Mouse (Mus musculus) midbrain, embryonic 15.5 days (tissue): ENCODE measurements around the gene Melk. TPM values are rescaled to one million over a fixed set of nuclear protein-coding genes. Genes with fewer than 3 reads are reported as not detected.

Source experiments
- ATAC-seq: fragments of 200-750 bp; cut with Nextera tagmentation; replicated peaks from 2 replicates; pipeline ENCODE4 v1.8.0; 2017; ENCODE audit warnings: moderate TSS enrichment
- H3K27ac ChIP-seq: fragments of 300-500 bp; sonication (generic); 2 replicates; pipeline ENCODE4 v1.5.1; 2015; ENCODE audit warnings: mild to moderate bottlenecking, inconsistent platforms
- H3K27me3 ChIP-seq: fragments of 300-500 bp; sonication (generic); replicated peaks from 2 replicates; pipeline ENCODE4 v1.6.1; 2015; ENCODE audit warnings: inconsistent platforms
- H3K36me3 ChIP-seq: fragments of 300-500 bp; sonication (generic); replicated peaks from 2 replicates; pipeline ENCODE4 v1.6.1; 2015; ENCODE audit warnings: inconsistent platforms
- H3K4me1 ChIP-seq: fragments of 300-500 bp; sonication (generic); 2 replicates; pipeline ENCODE4 v1.6.1; 2015; ENCODE audit warnings: inconsistent platforms
- H3K4me2 ChIP-seq: fragments of 300-500 bp; sonication (generic); 2 replicates; pipeline ENCODE4 v1.6.1; 2015; ENCODE audit warnings: inconsistent platforms, mild to moderate bottlenecking, moderate library complexity
- H3K4me3 ChIP-seq: fragments of 300-500 bp; sonication (generic); 2 replicates; pipeline ENCODE4 v1.5.1; 2015; ENCODE audit warnings: mild to moderate bottlenecking, inconsistent platforms
- H3K9ac ChIP-seq: fragments of 300-500 bp; sonication (generic); 2 replicates; pipeline ENCODE4 v1.6.1; 2015; ENCODE audit warnings: mild to moderate bottlenecking, inconsistent platforms
- H3K9me3 ChIP-seq: fragments of 300-500 bp; sonication (generic); 2 replicates; pipeline ENCODE4 v1.6.1; 2016; ENCODE audit warnings: inconsistent platforms
- WGBS: fragments of 180-500 bp; shearing (Covaris S2); methylation state at CpG from one replicate; pipeline ENCODE4 v1.1.7; 2015; ENCODE audit warnings: mixed read lengths; 5-methylcytosine and 5-hydroxymethylcytosine counted together
- polyA plus RNA-seq: library from polyadenylated mRNA; unstranded; fragments of >200 nt; fragmentation: Nextera tagmentation; extraction: Ambion mirVana; gene quantifications from 2 replicates; pipeline ENCODE4 v1.2.1, GENCODE M21; 2015

Melk gene
- polyA plus RNA-seq, 1 experiment from 2014 or later, result 5.5 TPM

DNA sequence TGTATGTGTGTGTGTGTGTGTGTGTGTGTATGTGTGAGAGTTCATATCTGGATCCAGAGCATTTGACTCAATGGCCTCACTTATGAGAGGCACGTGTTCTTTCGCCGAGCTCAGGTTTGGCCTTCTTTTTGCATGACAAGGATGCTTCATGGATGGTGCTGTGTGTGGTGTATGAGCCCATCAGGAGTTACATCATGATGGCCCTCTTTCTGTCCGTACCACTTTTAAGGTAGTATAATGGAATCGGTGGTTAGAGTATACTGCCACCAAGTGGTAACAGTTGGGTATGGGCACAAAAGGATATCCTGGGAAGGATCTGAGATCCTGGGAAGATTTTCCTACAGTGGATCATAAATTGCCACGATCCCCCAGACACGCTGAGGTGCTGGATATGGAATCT lies 8.1 kb upstream of the Melk start:
- Histone ChIP-seq H3K36me3 (no peaks in the 10 kb centered on the region), H3K9ac (no peak overlapping the region), H3K9me3 (no peaks in the 10 kb centered on the region), H3K27ac (no peak overlapping the region), H3K4me2 (no peak overlapping the region), H3K27me3 (no peaks in the 10 kb centered on the region), H3K4me1 (no peaks in the 10 kb centered on the region), H3K4me3 (no peak overlapping the region)
- WGBS, result 18% methylated on average over 7 of the region's 7 CpGs
- 0 out of 2 replicates have a peak, but pooled peaks have one; percentile 62 for ATAC-seq

DNA sequence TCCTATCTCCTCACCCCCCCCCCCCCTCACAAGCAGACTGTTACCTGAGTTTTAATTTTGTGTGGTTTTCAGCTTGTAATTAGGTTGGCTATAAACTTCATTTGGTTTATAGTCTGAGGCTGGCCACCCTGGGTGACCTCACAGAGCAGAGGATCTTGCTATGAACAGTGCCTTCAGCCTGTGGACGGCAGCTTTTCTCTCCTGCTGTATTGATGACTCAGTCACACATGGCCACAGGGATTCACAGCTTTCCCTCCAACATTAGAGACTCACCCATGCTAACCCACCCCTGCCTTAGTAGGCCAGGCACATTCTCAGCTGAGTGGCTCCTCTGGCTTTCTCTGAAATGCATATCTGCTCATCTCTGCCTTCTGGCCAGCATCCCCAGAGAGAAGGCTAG lies 4.8 kb upstream of the Melk start:
- H3K27me3 ChIP-seq, result no peaks in the 10 kb centered on the region
- H3K9me3 ChIP-seq, result no peaks in the 10 kb centered on the region
- peaks cover 3% of the 10 kb centered on the region; the same call in 1 of the 2 replicates for H3K4me1 ChIP-seq
- no peak for ATAC-seq
- no peak overlapping the region for H3K4me2 ChIP-seq
- H3K9ac ChIP-seq, result no peak overlapping the region
- 75% methylated on average over 1 of the region's 1 CpGs for WGBS
- no peak overlapping the region for H3K27ac ChIP-seq
- no peaks in the 10 kb centered on the region for H3K36me3 ChIP-seq
- no peak overlapping the region for H3K4me3 ChIP-seq

DNA sequence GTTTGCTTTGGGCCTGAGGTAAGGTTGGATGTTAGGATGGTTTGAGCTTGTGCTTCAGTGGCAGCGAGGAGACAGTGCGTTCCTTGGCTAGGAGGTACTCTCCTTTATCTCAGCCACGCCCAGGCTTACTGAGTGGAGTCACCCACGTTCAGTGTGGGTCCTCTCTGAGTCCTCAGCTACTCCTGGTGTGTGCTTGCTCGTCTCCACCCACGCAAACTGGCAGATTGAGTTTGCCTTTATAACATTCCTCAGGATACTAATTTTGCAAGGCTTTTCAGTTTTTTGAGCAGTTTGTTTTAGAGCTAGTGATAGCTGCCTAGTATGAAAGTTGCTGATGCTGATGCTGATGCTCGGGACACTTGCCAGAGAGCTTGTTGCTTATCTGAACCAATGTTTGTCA lies 5.9 kb downstream of the Melk start:
- Histone ChIP-seq H3K4me2 (no peak overlapping the region), H3K36me3 (no peaks in the 10 kb centered on the region), H3K4me1 (peaks cover 3% of the 10 kb centered on the region), H3K27me3 (no peaks in the 10 kb centered on the region), H3K27ac (no peak overlapping the region), H3K9ac (no peak overlapping the region), H3K9me3 (no peaks in the 10 kb centered on the region), H3K4me3 (no peak overlapping the region)
- 92% methylated on average over 7 of the region's 7 CpGs for WGBS
- no peak for ATAC-seq

DNA sequence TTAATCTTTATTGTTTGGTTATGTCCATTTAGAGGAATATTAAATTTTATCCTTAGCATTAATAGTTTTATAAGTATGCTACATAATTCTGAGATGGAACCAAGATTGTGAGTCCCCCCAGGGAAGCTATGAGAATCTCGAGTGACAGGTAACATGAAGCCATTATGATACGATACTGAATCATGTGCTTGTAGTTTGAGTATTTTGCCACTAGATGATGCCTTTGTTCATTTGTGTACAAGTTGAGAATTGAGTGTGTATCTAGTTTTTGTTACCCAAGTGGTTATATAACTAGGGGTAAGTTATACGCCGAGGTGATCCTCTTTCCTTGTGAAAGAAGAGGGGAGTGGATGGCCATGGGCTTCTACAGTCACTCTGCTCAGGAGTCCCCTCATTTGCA lies 9.8 kb downstream of the Melk start:
- H3K4me3 ChIP-seq, result no peak overlapping the region
- no peak overlapping the region for H3K9ac ChIP-seq
- no peaks in the 10 kb centered on the region for H3K36me3 ChIP-seq
- H3K4me2 ChIP-seq, result no peak overlapping the region
- no peaks in the 10 kb centered on the region for H3K4me1 ChIP-seq
- no peaks in the 10 kb centered on the region for H3K9me3 ChIP-seq
- no peak for ATAC-seq
- no peak overlapping the region for H3K27ac ChIP-seq
- H3K27me3 ChIP-seq, result no peaks in the 10 kb centered on the region
- WGBS, result 76% methylated on average over 4 of the region's 4 CpGs

DNA sequence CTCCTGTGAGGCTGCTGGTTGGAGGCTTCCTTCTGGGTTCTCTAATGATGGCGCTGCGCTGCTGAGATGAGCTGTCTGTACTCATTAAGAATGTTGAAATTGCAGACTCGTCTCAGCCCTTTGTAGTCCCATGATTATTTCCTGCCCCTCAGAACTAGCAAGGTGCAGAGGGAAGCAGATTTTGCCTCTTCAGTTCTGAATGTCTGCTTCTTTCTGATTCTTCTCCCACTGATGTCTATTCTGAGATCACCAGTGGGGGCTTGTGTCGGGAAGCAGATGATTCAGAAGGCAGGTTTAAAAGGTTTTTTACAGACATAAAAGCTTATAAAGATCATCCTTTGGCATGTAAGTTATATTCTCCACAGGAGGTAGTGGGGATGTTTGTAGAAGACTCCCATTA lies 10.2 kb downstream of the Melk start:
- no peaks in the 10 kb centered on the region for H3K27me3 ChIP-seq
- no peak overlapping the region for H3K4me2 ChIP-seq
- no peaks in the 10 kb centered on the region for H3K4me1 ChIP-seq
- no peaks in the 10 kb centered on the region for H3K36me3 ChIP-seq
- no peak overlapping the region for H3K4me3 ChIP-seq
- H3K9me3 ChIP-seq, result no peaks in the 10 kb centered on the region
- ATAC-seq, result no peak
- H3K9ac ChIP-seq, result no peak overlapping the region
- WGBS, result 75% methylated on average over 4 of the region's 4 CpGs
- no peak overlapping the region for H3K27ac ChIP-seq

DNA sequence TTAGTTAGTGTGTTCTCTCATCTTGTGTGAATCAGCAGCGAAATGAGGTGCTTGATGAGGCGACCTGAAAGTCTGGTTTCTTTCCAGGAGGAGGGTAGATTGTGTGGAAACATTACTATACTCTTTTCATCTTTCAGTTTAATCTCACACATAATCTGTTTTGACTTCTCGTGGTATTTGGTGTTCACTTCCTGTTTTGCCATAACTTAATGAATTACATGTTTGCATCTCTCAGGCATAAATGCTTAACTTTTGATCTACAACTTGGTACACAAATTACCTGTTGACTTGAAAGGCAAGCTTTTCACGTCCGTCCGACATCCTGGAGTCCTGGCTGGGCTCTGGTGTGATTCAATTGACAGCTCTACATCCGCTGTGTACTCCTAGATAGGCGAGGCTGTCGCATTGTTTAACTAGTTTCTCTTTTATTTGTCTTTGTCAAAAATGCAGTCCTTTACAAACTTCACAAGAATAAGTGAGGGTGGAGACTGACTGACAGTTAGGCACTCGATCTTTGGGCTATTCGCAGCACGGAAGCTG lies 15.7 kb downstream of the Melk start:
- Histone ChIP-seq H3K4me3 (no peak overlapping the region), H3K27ac (no peak overlapping the region), H3K36me3 (no peaks in the 10 kb centered on the region), H3K9me3 (no peaks in the 10 kb centered on the region), H3K27me3 (no peaks in the 10 kb centered on the region), H3K4me1 (no peaks in the 10 kb centered on the region), H3K9ac (no peak overlapping the region), H3K4me2 (no peak overlapping the region)
- WGBS, result 87% methylated on average over 12 of the region's 12 CpGs
- ATAC-seq, result no peak

DNA sequence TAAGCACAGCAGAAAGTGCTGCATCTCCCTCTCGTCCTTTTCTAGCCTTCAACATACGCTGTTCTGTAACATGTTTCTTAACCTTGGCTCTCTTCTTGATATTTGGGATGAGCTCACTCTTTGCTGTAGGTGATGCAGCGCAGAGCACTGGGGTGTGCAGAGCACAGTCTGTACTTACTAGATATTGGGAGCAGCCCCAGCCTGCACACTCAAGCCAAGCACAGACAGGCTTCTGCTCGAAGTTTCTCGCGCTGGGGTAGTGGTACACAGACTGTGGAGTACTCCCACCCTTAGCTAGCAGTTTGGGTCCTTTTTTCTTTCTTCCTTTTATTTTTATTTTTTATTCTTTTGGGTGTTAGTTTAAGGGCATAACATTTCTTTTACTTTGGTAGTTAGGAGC lies 19.8 kb downstream of the Melk start:
- H3K4me2 ChIP-seq, result no peak overlapping the region
- H3K36me3 ChIP-seq, result no peaks in the 10 kb centered on the region
- no peak overlapping the region for H3K27ac ChIP-seq
- H3K27me3 ChIP-seq, result no peaks in the 10 kb centered on the region
- no peak for ATAC-seq
- no peaks in the 10 kb centered on the region for H3K4me1 ChIP-seq
- H3K9me3 ChIP-seq, result no peaks in the 10 kb centered on the region
- no peak overlapping the region for H3K9ac ChIP-seq
- WGBS, result 90% methylated on average over 6 of the region's 6 CpGs
- H3K4me3 ChIP-seq, result no peak overlapping the region

DNA sequence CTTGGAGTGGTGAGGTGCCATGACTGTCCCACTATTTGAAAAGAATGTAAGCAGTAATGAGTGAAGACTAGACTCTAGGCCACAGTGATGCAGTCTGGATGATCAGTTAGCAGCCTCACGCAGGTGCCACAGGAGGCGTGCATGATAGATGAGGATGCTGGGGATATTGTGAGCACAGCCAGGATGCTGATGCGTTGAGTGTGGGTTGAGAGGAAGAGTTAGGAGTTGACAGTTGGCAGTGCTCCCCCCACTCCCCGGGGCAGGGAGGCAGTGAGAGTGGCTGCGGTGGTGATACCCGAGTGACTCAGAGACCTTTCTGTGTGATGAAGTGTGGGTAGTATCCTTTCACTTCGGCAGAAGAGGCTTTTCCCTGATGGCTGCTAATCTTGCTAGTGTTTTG lies 21.4 kb downstream of the Melk start:
- H3K4me1 ChIP-seq, result no peaks in the 10 kb centered on the region
- WGBS, result 93% methylated on average over 7 of the region's 7 CpGs
- H3K36me3 ChIP-seq, result no peaks in the 10 kb centered on the region
- H3K4me3 ChIP-seq, result no peak overlapping the region
- no peaks in the 10 kb centered on the region for H3K9me3 ChIP-seq
- H3K27ac ChIP-seq, result no peak overlapping the region
- no peak for ATAC-seq
- no peak overlapping the region for H3K4me2 ChIP-seq
- H3K27me3 ChIP-seq, result no peaks in the 10 kb centered on the region
- H3K9ac ChIP-seq, result no peak overlapping the region

DNA sequence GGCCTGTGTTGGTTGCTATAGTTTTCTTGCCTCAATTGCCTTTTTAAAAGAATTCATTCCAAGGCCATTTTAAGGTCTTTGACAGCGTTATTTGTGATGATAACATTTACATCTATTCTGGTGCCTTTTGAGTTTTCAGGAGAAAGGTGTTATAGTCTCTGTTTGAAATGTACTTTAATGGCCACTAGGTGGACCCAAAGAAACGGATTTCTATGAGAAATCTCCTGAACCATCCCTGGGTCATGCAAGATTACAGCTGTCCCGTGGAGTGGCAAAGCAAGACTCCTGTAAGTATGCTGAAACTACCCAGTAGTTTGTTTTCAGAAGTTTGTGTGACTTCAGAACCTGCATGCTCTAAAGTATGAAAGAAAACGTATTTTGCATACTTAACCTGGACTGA lies 24.8 kb downstream of the Melk start:
- Histone ChIP-seq H3K4me3 (no peak overlapping the region), H3K4me1 (no peaks in the 10 kb centered on the region), H3K9me3 (no peaks in the 10 kb centered on the region), H3K27me3 (no peaks in the 10 kb centered on the region), H3K4me2 (no peak overlapping the region), H3K36me3 (no peaks in the 10 kb centered on the region), H3K9ac (no peak overlapping the region), H3K27ac (no peak overlapping the region)
- ATAC-seq, result no peak
- WGBS, result 40% methylated on average over 4 of the region's 4 CpGs

DNA sequence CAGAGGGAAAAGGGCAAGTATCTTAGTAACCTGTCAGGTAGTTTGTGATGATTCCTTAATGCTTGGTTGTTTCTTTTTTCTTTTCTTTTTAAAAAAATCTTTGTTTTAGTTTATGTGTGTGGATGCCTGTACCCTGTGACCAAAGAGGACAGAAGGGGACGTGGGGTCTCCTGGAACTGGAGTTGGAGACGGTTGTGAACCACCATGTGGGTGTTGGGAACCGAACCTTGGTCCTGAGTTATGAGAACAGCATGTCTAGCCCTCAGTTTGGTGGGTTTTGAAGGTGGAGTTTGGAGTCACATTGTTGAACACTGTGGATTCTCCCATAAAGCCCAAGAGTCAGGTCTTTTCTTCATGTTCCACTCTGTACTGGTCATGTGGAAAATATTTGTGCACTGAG lies 26.0 kb downstream of the Melk start:
- no peak overlapping the region for H3K4me2 ChIP-seq
- ATAC-seq, result no peak
- no peaks in the 10 kb centered on the region for H3K36me3 ChIP-seq
- no peaks in the 10 kb centered on the region for H3K9me3 ChIP-seq
- no peak overlapping the region for H3K27ac ChIP-seq
- no peaks in the 10 kb centered on the region for H3K4me1 ChIP-seq
- H3K9ac ChIP-seq, result no peak overlapping the region
- H3K4me3 ChIP-seq, result no peak overlapping the region
- 98% methylated on average over 3 of the region's 3 CpGs for WGBS
- H3K27me3 ChIP-seq, result no peaks in the 10 kb centered on the region

DNA sequence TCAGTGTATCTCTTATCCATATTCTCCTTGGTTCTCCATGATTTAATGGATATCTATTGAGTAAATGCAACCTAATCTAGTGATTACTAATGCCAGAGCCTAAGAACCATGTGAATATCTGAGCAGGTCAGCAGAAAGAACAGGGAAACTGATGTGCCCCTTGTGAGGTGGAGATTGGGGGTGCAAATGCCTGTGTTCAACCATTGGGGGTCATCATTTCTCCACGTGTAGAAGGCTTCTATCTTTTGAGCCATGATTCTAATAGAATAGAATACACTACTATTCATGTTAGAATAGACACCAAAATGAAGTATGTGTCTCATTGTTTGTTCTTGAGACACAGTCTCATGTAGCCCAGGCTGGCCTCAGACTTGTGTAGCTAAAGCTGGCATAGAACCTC lies 27.3 kb downstream of the Melk start:
- 74% methylated on average over 1 of the region's 1 CpGs for WGBS
- no peak overlapping the region for H3K27ac ChIP-seq
- no peaks in the 10 kb centered on the region for H3K4me1 ChIP-seq

DNA sequence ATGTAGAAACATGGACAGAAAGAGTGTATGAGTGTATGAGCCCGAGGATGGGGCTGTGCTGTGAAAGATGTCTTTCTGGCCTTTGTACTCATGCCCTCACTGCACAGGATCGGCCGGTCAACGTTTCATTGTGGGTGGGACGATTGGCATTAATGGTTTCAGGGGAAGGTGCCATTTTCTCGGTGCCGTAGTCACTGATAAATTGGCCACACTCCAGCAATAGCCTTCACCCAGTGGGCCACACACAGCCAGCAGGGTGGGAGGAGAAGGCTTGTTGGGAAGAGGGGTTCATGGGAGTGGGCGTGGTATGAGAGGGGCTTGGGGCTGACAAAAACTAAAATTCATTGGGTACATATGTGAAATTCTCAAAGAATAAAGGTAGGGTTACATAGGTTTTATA lies 34.3 kb downstream of the Melk start:
- no peak for ATAC-seq
- Histone ChIP-seq H3K27ac (no peak overlapping the region), H3K36me3 (no peaks in the 10 kb centered on the region), H3K9me3 (no peaks in the 10 kb centered on the region), H3K4me2 (no peak overlapping the region), H3K27me3 (no peaks in the 10 kb centered on the region), H3K4me3 (no peak overlapping the region), H3K4me1 (no peaks in the 10 kb centered on the region), H3K9ac (no peak overlapping the region)
- 95% methylated on average over 8 of the region's 8 CpGs for WGBS

More for the DNA sequence above, 27.3 kb downstream of the Melk start:
- Histone ChIP-seq H3K9me3 (no peaks in the 10 kb centered on the region), H3K4me2 (no peak overlapping the region), H3K9ac (no peak overlapping the region), H3K4me3 (no peak overlapping the region), H3K27me3 (no peaks in the 10 kb centered on the region), H3K36me3 (no peaks in the 10 kb centered on the region)
- no peak for ATAC-seq

DNA sequence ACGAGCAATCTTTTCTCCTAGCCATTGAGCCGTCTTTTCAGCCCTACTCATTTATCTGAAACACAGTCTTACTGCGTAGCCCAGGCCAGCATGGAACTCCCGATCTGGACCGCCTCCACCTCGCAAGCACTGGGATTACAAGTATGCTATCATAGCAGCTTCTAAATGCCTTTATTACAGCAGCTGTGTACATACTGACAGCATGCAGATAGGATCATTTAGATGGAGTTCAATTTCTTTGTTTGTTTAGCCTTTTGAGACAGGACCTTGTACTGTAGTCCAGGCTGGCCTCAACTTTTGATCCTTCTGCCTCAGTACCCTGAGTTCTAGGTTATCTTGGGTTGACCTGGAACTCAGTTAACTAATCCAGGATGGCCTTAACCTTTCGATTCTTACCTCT lies 61.0 kb downstream of the Melk start:
- Histone ChIP-seq H3K36me3 (no peaks in the 10 kb centered on the region), H3K27me3 (no peaks in the 10 kb centered on the region), H3K9ac (no peak overlapping the region), H3K4me1 (peaks cover 11% of the 10 kb centered on the region), H3K27ac (no peak overlapping the region), H3K4me3 (no peak overlapping the region), H3K9me3 (no peaks in the 10 kb centered on the region), H3K4me2 (no peak overlapping the region)
- WGBS, result 90% methylated on average over 7 of the region's 7 CpGs
- no peak for ATAC-seq
